Mouse (Mus musculus) ovary, adult 10 weeks (tissue): ENCODE measurements around the gene Tm6sf1. TPM values are rescaled to one million over a fixed set of nuclear protein-coding genes. Genes with fewer than 3 reads are reported as not detected.

Experiments
- polyA plus RNA-seq: library from polyadenylated mRNA; stranded (reverse); fragments of 350-450 nt; fragmentation: Illumina TruSeq; extraction: RNeasy Lipid Tissue Mini Kit (QIAGEN cat#74804); gene quantifications from one replicate; pipeline ENCODE4 v1.2.3, GENCODE M21; 2014

The Tm6sf1 gene
- 39.1 TPM for polyA plus RNA-seq

DNA sequence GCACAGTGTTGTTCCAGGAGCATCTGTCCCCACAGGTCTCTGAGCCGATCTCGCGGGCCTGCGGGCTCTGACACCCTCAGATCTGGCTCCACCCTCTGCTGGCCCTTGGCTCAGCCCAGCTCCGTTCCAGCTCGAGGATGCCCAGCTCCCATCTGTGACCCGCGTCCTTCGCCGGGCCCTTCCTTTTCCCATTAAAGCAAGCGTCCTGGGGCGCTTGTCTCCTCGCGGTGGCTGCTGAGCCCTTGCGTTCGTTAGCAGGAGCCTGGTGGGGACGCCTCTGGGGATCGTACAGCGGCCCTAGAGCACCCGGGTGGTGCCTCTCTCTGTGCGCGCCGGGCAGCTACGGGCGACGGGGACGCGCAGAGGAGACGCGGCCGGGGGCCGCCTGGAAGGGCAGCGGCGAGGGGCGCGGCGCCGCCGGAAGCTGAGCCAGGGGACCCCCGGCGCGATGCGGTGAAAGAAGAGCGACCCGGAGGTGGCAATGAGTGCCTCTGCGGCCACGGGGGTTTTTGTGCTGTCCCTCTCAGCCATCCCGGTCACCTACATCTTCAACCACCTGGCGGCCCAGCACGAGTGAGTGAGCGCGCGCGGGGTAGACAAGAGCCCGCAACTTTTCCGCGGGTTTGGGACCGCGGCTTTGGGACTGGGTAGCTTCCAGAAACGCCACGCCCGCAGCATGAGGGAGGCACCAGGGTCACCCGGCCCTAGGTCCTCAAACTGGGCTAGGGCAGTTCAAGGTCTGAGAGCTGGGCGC, at the start of gene Tm6sf1:
Tm6sf1 (plus strand) TSS at position 34 of the 754 bp plus-strand sequence.

GRCm38 (mm10) chr7:81829379-81829894, 29.4 kb upstream of the Tm6sf1 start, which contains the start of gene Btbd1:
TSS of gene Btbd1 (minus strand) at chr7:81829431.

GRCm38 (mm10) chr7:81855694-81856093, 3.1 kb upstream of the Tm6sf1 start, which contains the start of gene Gm10160:
TSS of gene Gm10160 (minus strand) at chr7:81855794.

Other genes with a start within 250 kb of the Tm6sf1 start
- gene Homer2, start 151.5 kb upstream of the Tm6sf1 start, polyA plus RNA-seq: 2.4 TPM
- 223 TPM for gene Ramac, start 96.1 kb upstream of the Tm6sf1 start, polyA plus RNA-seq
- gene 3110040N11Rik, start 69.5 kb upstream of the Tm6sf1 start, polyA plus RNA-seq: 6.2 TPM
- 392 TPM for gene Btbd1, start 29.6 kb upstream of the Tm6sf1 start, polyA plus RNA-seq
- not detected for gene Gm10160, start 3.2 kb upstream of the Tm6sf1 start, polyA plus RNA-seq
- gene Hdgfl3, start 75.5 kb downstream of the Tm6sf1 start, polyA plus RNA-seq: 89.7 TPM
- 8.2 TPM for gene Bnc1, start 133.3 kb downstream of the Tm6sf1 start, polyA plus RNA-seq